Mouse (Mus musculus): ENCODE results near the gene Ttc41.

DNA sequence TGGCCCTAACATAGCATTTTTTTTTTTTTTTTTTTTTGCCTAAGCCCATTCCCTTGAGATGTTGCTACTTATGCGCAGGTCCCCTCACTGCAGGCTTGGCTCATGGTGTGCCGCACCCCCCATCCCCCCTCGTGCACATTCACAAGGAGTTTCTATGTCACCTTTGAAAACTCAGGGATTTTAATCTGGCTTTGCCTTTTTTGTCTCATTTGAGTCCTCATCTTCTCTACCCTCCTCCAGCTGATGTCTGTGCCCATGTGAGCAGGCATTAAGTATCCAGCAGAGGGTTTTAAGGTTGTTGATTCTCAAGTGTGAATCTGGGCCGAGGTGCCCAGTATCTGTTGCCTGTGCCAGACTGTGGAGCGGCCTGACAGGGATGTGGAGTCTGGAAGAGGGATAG lies 76.0 kb downstream of the Ttc41 start:
- TF ChIP-seq POLR2A (IDR thresholded peaks at IDR 0.05; ENCODE audit: borderline replicate concordance, low read depth, low read length) (no peak), CTCF (IDR thresholded peaks at IDR 0.05; ENCODE audit: low read depth, low read length) (no peak)

Data from bone marrow macrophage, adult 2 months (primary cell).